Mouse (Mus musculus): ENCODE measurements at regions not wholly inside any gene's neighbourhood (a gene's known extent, or its start where the extent isn't known, plus 50 kb on each side); places are given as distances from the start of the nearest gene placed in this dataset.

- TF ChIP-seq CTCF (IDR thresholded peaks at IDR 0.05), result no peak
- no peak for TF ChIP-seq EP300 (IDR thresholded peaks at IDR 0.05)
These were observed 367.5 kb upstream of the Gm10306 start for GRCm38 (mm10) chr4:94188888-94189287.
